Mouse (Mus musculus): ENCODE measurements around the gene Zbtb16.

The Zbtb16 gene

DNA sequence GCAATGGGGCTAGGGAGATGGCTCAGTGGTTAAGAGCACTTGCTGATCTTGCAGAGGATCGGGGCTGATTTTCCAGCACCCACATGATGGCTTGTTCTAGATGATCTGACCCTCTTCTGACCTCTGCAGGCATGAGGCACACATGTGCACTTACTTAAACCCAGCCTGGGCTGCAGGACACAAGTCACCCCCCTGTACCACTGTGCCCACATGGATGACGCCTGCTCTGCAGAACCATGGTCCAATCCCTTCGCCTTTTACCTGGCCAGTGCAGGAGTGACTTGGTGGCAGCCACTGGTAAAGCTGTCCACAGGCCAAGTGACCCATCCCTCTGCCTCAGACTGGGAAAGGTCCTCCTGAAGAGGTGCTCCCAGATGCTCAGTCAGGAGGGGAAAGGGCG lies 67.1 kb downstream of the Zbtb16 start:
- no peak for DNase-seq (ENCODE audit: low spot score)

DNA sequence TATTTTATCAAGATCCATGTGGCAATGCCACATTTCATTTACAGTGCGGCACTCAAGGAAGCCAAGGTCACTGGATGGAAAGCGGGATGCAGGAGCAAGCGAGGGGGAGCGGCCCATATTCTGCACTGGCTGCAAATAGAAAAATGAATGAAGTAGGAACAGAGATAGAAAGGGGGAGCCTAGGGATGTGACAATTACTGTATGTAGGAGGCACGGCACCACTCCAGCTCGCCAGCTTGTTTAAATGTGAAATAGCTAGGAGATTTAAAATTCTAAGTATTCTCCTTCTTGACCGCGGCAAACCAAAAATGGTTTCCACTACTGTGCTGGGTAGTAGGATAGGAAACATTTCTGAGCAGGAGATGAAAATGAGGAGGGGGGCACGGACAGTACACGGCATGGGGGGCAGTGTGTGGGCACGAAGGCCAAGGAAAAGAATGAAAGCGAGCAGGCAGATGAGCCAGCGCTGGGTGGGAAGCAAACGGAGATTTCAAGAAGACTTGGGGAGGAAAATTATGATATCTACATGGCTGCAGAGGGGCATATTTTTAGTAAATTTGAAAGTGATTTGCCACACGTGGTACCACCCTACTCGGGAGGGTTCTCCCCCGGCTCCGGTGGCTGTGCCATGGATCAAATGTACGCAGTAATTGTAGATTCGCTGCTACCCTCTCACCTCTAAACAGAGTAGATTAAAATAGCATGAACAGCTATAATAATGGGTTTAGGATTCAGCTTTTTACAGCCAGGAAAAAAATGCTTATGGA lies 68.2 kb downstream of the Zbtb16 start:
- no peak for DNase-seq (ENCODE audit: low spot score)

DNA sequence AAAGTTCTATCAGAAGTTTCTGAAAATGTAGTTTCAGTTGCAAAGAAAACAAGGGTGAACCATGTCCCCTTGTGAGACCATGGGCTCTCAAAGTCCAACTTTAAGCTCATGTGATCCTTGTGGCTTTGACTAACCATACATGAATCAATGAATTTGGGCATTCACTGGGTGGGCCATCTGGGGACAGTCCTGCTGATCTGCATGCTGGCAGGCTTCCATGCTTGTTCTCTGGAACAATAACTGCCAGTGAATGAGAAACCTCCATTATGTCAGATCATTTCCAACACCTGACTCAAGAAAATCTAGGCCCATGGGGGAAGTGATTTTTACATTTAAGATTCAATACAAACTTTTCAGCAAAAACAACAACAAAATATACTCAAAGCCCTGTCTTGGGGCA lies 70.1 kb downstream of the Zbtb16 start:
- no peak for DNase-seq (ENCODE audit: low spot score)

DNA sequence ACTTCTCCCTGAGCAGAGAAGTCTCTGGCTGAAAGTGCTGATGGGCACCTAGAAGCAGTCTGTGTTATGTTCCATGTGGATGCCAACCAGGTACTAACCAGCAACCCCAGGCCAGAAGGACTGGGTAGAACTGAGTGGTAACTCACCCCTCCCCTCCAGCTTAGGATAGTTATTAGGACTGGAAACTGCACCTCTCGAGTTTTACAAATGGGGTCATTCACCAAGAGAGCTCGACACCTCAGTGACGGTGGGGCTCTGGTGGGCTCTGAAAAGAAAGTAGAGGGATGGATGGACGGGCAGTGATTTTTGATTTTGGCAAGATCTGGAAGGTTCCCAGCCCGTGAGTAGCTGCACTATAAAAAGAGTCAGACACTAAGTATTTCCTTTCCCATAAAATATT lies 71.7 kb downstream of the Zbtb16 start:
- DNase-seq (ENCODE audit: low spot score) = no peak

GRCm38 (mm10) chr9:48761732-48762637 lies 74.0 kb downstream of the Zbtb16 start:
- no peak for DNase-seq (ENCODE audit: low spot score)

GRCm38 (mm10) chr9:48761175-48761556 lies 74.9 kb downstream of the Zbtb16 start:
- no peak for DNase-seq (ENCODE audit: low spot score)

DNA sequence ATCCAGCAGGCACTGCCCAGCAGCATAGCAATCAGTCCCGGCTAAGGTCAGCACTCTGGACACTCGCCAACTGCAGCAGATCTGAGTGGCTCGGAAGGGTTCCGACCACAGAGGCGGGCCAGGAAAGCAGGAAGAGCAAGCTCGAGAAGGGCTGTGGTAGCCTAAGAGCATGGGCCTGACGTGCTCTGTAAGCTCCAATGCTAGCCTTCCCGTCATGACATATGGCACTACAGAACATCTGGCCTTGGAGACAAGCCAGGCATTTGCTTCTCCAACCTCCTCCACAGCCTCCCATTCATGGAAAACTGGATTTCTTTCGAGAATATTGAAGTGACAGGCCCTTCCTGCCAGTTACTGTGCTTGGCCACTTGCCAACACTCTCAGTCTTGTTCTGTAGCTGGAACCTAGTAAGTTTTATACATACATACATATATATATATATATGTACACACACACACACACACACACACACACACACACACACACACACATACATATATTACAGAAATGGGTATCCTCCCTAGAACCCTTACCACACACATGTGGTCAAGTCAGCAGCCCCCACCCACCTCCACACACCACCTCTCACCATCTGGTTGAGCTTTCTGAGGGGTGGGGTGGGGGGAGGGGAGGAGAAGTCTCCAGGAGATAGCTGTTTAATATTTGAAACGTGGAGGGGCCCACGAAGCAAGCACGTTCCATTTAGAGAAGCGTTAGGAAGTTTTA lies 75.4 kb downstream of the Zbtb16 start:
- DNase-seq (ENCODE audit: low spot score) = no peak

DNA sequence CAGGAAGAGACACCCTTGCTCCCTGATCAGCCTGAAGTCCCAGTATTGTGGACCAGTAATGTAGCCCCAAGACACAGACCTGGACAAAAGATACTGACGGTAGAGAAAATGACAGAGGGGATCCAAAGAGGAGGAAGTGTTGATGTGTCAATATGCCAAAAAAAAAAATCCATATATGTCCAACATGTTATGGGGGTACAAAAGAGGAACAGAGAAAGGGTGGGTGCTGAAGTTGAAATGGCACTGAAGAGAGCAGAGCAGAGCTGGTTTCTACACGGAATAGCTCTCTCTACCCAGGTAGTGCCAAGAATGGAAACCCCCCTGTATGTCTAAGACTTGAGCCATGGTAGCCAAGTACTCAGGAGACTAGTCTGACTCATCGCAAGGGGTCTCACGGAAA lies 76.9 kb downstream of the Zbtb16 start:
- no peak for DNase-seq (ENCODE audit: low spot score)

- DNase-seq (ENCODE audit: low spot score) = no peak
Observed at GRCm38 (mm10) chr9:48757650-48758580, 78.1 kb downstream of the Zbtb16 start.

GRCm38 (mm10) chr9:48756261-48756812 lies 79.7 kb downstream of the Zbtb16 start:
- DNase-seq (ENCODE audit: low spot score) = peak; percentile 38

DNA sequence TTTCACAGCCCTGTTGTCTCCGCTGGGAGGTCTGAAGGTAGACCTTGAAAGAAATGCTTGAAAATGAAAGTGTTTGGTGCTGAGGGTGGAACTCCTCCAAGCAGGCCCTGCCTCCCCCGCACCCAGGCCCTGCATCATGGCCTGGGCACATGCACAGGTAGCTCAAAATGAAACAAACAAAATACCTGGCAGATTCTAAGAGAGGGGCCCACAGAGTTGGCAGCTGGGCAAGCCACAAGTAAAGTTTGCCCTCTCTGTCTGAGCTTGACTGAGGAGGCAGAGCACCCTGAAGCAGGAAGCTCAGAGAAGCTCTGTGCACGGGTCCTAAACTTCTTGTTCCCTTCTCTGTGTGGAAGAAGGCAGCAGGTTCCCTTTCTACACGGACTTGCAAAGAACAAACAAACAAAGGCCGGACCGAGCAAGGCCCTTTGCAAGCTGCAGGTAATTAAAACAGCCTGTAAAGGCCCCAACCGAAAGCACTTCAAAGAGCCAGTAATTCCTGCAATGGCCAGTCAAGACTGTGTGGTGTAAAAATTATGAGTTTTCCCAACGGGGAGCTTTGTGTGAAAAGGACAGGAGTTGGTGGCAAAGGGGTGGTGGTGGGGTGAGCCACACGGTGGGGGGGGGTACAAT lies 80.5 kb downstream of the Zbtb16 start:
- peak; percentile 55 for DNase-seq (ENCODE audit: low spot score)

DNA sequence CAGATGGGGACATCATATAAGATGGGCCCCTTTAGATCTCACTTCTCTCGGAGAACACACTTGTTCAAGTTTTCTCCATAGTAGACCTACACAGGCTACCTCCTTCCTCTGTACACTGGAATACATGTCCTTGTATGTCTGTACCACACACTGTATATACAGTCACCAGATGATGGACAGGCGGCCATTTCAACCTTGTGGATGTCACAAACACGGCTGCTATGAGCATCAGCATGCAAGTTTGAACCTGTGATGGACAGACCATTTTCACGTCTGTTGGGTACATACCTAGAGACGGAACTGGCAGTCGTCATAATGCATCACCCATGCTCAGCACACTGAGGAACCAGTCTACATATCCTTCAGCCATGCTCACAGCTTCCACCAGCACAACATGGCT lies 81.6 kb downstream of the Zbtb16 start:
- no peak for DNase-seq (ENCODE audit: low spot score)

- no peak for DNase-seq (ENCODE audit: low spot score)
Observed at GRCm38 (mm10) chr9:48753881-48754280, 82.1 kb downstream of the Zbtb16 start.

GRCm38 (mm10) chr9:48751900-48752299 lies 84.1 kb downstream of the Zbtb16 start:
- DNase-seq (ENCODE audit: low spot score) = no peak

- no peak for DNase-seq (ENCODE audit: low spot score)
Observed at GRCm38 (mm10) chr9:48749666-48750065, 86.4 kb downstream of the Zbtb16 start.

- no peak for DNase-seq (ENCODE audit: low spot score)
Observed at GRCm38 (mm10) chr9:48749168-48749567, 86.9 kb downstream of the Zbtb16 start.

DNA sequence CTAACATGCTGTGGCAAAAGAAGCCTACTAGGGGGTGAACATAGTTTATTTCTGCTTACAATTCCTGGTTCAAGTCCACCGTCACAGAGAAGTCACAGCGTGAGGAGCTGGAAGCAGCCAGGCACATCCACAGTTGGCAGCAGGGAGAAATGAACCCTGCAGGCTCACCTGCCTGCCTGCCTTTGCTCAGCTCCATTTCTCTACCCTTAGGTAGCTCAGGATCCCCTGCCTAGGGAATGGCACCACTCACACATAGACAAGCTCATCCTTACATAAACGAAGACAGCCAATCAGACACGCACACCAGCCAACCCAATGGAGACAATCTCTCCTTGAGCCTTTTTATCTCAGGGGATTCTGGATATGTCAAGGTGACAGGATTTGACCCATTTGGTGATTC lies 87.3 kb downstream of the Zbtb16 start:
- DNase-seq (ENCODE audit: low spot score) = no peak

GRCm38 (mm10) chr9:48748216-48748615 lies 87.8 kb downstream of the Zbtb16 start:
- no peak for DNase-seq (ENCODE audit: low spot score)

GRCm38 (mm10) chr9:48746506-48746905 lies 89.5 kb downstream of the Zbtb16 start:
- no peak for DNase-seq (ENCODE audit: low spot score)

DNA sequence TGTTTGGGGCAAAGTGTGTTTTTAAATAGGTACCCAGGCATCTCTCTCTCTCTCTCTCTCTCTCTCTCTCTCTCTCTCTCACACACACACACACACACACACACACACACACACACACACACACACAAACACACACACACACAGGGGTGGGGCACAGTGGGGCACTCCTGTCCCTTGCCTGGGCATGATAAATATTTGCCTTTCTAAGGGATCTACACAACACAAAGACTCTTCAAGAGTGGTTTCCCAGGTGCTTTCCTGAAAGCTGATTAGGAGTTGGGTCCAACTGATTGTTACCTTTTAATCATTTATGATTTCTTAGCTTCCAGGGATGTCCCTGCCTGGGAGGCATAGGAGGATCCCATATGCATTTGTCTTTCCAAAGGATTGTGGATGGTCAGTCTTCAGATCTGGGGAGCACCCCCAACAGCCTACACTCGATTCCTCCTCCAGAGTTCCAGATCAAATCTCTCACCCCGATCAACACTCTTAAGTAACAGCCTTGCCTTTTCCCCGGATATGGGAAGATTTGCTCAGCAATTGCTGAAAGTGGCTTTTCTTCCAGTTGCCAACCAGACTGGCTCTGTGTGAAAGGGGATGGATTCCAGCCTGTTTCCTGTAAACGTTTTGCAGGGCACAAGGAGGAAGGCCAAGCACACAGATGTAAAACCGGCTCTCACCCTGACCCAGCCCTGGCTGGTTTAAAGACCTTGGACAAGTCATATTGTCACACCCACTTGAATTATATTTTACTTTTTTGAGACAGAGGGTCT lies 90.5 kb downstream of the Zbtb16 start:
- no peak for DNase-seq (ENCODE audit: low spot score)

All from embryo, embryonic 10 days (tissue).